Mouse (Mus musculus): ENCODE measurements at regions not wholly inside any gene's neighbourhood (a gene's known extent, or its start where the extent isn't known, plus 50 kb on each side); places are given as distances from the start of the nearest gene placed in this dataset.

GRCm38 (mm10) chr10:95622879-95623517 is 50.3 kb downstream of the Anapc15-ps start:
- intact Hi-C loops (cut with DNase I), result no loop called here
- DNase-seq, result no peak

GRCm38 (mm10) chr10:95620796-95621195 is 52.5 kb downstream of the Anapc15-ps start:
- intact Hi-C loops (cut with DNase I), result no loop called here
- no peak for DNase-seq

DNA sequence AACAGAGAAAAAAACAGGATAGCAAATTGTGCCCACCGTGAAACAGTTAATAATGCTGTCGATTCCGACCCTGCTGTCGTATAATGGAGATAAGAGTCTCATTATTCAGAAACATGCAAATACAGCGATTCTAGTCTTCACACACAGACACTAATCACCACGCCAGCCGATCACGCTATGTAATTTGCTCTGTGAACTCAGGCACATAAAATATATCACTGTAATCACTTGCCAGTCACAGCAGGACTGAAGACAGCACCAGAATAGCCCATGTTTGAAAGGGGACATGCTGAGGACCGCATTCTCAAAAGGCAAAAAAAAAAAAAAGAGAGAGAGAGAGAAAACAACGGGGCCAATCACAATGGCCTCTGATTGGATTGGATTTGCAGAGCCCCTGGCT is 53.6 kb downstream of the Anapc15-ps start:
- intact Hi-C loops (cut with DNase I), result no loop called here
- no peak for DNase-seq

- DNase-seq, result no peak
- intact Hi-C loops (cut with DNase I), result no loop called here
Observed at GRCm38 (mm10) chr10:95618451-95619079, 54.6 kb upstream of the Nudt4 start.

- intact Hi-C loops (cut with DNase I), result no loop called here
- peak; percentile 12 to 22 for DNase-seq
Observed at GRCm38 (mm10) chr10:95616821-95617220, 52.9 kb upstream of the Nudt4 start.

GRCm38 (mm10) chr10:95615849-95616650 is 52.1 kb upstream of the Nudt4 start:
- intact Hi-C loops (cut with DNase I), result no loop called here
- no peak for DNase-seq
